Mouse (Mus musculus) embryonic facial prominence, embryonic 15.5 days (tissue): ENCODE results near the gene Emp1. TPM values are rescaled to one million over a fixed set of nuclear protein-coding genes. Genes with fewer than 3 reads are reported as not detected.

Experiments
- ATAC-seq: fragments of 200-750 bp; cut with Nextera tagmentation; 2 replicates; pipeline ENCODE4 v1.8.0; 2017; ENCODE audit warnings: low read depth, moderate TSS enrichment; ENCODE audit not compliant: insufficient number of reproducible peaks, low FRiP score, low TSS enrichment
- H3K27ac ChIP-seq: fragments of 300-500 bp; sonication (generic); replicated peaks from 2 replicates; pipeline ENCODE4 v1.5.1; 2015; ENCODE audit warnings: mild to moderate bottlenecking, inconsistent platforms
- H3K27me3 ChIP-seq: fragments of 300-500 bp; sonication (generic); 2 replicates; pipeline ENCODE4 v1.6.1; 2015; ENCODE audit warnings: inconsistent platforms
- H3K36me3 ChIP-seq: fragments of 300-500 bp; sonication (generic); 2 replicates; pipeline ENCODE4 v1.6.1; 2015; ENCODE audit warnings: mild to moderate bottlenecking, inconsistent platforms
- H3K4me1 ChIP-seq: fragments of 300-500 bp; sonication (generic); 2 replicates; pipeline ENCODE4 v1.6.1; 2015; ENCODE audit warnings: inconsistent platforms
- H3K4me2 ChIP-seq: fragments of 300-500 bp; sonication (generic); replicated peaks from 2 replicates; pipeline ENCODE4 v1.6.1; 2015; ENCODE audit warnings: mild to moderate bottlenecking, inconsistent platforms
- H3K4me3 ChIP-seq: fragments of 300-500 bp; sonication (generic); replicated peaks from 2 replicates; pipeline ENCODE4 v1.5.1; 2015; ENCODE audit warnings: mild to moderate bottlenecking, inconsistent platforms
- H3K9ac ChIP-seq: fragments of 300-500 bp; sonication (generic); 2 replicates; pipeline ENCODE4 v1.6.1; 2015; ENCODE audit warnings: inconsistent platforms
- H3K9me3 ChIP-seq: fragments of 300-500 bp; sonication (generic); replicated peaks from 2 replicates; pipeline ENCODE4 v1.6.1; 2016; ENCODE audit warnings: inconsistent platforms
- WGBS: fragments of 180-500 bp; shearing (Covaris S2); methylation state at CpG from one replicate; pipeline ENCODE4 v1.1.7; 2015; 5-methylcytosine and 5-hydroxymethylcytosine counted together
- polyA plus RNA-seq: library from polyadenylated mRNA; unstranded; fragments of >200 nt; fragmentation: Nextera tagmentation; extraction: Ambion mirVana; gene quantifications from 2 replicates; pipeline ENCODE4 v1.2.1, GENCODE M21; 2015

Emp1 gene
- polyA plus RNA-seq, 1 experiment from 2014 or later = 177 TPM

DNA sequence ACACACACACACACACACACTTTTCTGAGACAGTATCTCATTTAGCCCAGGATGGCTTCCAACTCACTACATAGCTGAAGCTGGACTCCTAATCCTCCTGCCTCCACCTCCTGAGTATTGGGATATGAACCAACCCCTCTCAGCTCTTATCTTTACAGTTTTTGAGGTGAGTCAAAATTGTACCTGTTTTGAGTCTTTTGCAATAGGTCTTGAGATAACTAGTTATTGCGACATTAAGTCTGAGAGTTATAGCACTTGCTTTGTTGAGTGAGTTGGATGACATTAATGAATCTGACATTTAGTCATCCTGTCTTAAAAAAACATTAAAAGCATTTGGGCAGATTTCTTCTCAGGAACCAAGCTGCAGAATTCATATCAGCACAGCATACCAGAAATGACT is 25.3 kb downstream of the Emp1 start:
- no peaks in the 10 kb centered on the region for H3K27me3 ChIP-seq
- 90% methylated on average over 1 of the region's 1 CpGs for WGBS
- no peaks in the 10 kb centered on the region for H3K9me3 ChIP-seq
- H3K4me3 ChIP-seq = no peak overlapping the region
- peaks cover 8% of the 10 kb centered on the region; the same call in 1 of the 2 replicates for H3K36me3 ChIP-seq
- no peak for ATAC-seq
- H3K9ac ChIP-seq = no peak overlapping the region
- no peak overlapping the region for H3K4me2 ChIP-seq
- H3K27ac ChIP-seq = no peak overlapping the region
- H3K4me1 ChIP-seq = peaks cover under 1% of the 10 kb centered on the region; the same call in 1 of the 2 replicates

- Histone ChIP-seq H3K9ac (no peak overlapping the region), H3K9me3 (no peaks in the 10 kb centered on the region), H3K27ac (no peak overlapping the region), H3K27me3 (no peaks in the 10 kb centered on the region), H3K36me3 (peaks cover 3% of the 10 kb centered on the region; the same call in 1 of the 2 replicates), H3K4me3 (no peak overlapping the region), H3K4me2 (no peak overlapping the region), H3K4me1 (peaks cover 5% of the 10 kb centered on the region)
- 59% methylated on average over 8 of the region's 8 CpGs for WGBS
- no peak for ATAC-seq
Measured at GRCm38 (mm10) chr6:135388711-135389110, 26.4 kb downstream of the Emp1 start.

DNA sequence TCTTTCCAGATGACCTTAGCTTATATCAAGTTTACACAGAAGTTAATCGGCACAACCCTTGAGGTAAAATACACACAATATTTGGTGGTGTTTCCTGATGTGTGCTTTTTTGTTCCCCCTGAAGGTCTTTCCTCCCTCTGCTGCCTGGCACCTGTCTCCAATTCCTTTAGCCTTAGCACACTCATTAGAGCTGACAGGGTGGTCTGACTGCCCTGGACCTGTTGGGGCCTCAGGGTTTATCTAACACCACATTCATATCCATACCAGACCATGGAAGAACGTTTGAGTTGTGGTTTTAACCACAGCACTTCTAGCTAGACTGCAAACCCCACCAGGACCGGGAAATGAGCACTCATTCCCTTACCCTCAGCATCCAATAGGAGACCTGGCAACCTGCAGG is 28.1 kb downstream of the Emp1 start:
- peaks cover 5% of the 10 kb centered on the region for H3K4me1 ChIP-seq
- H3K4me2 ChIP-seq = no peak overlapping the region
- H3K36me3 ChIP-seq = no peaks in the 10 kb centered on the region
- no peaks in the 10 kb centered on the region for H3K27me3 ChIP-seq
- no peak overlapping the region for H3K4me3 ChIP-seq
- no peak for ATAC-seq
- no peak overlapping the region for H3K9ac ChIP-seq
- no peaks in the 10 kb centered on the region for H3K9me3 ChIP-seq
- WGBS = 38% methylated on average over 3 of the region's 3 CpGs
- H3K27ac ChIP-seq = no peak overlapping the region

DNA sequence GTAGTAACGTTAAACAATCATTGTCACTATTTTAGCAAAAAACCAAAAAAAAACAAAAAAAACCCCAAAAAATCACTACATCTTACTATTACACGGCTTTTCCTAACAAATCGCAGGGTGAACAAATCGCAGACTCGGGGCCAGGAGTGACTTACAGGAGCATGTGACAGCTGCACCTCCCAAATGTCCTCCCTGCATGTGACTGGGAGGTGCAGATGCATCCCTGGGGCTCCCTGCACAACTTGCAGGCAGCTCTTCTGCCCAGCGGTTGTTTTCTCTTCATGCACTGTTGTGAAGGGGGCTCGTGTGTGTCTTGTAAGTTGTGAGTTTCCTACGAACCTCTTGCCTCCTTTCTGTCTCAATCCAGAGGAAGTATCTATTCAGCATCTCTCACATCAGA is 33.0 kb downstream of the Emp1 start:
- H3K36me3 ChIP-seq = no peaks in the 10 kb centered on the region
- H3K9ac ChIP-seq = no peak overlapping the region
- no peaks in the 10 kb centered on the region for H3K27me3 ChIP-seq
- H3K4me1 ChIP-seq = peaks cover 14% of the 10 kb centered on the region; the same call in 1 of the 2 replicates
- H3K27ac ChIP-seq = no peak overlapping the region
- no peak overlapping the region for H3K4me2 ChIP-seq
- H3K4me3 ChIP-seq = no peak overlapping the region
- WGBS = 68% methylated on average over 8 of the region's 8 CpGs
- H3K9me3 ChIP-seq = no peaks in the 10 kb centered on the region
- no peak for ATAC-seq

DNA sequence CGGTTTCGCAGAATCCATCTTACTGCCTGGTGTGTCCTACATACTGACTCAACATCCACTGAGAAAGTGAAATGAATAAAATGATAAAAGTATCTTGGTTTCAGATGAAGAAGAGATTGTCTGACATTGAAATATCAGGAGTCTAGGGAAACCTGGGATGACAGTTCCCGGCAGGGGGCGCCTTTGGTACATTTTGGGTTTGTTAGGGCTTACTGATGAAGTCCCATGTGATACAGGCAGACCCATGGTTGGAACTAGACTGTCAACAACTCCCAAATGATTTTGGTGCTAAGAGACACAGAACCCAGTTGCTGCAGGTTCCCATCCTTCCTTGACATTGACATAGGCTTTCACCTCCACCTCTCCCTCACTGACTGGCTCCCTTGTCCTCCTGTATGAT is 34.7 kb downstream of the Emp1 start:
- no peaks in the 10 kb centered on the region for H3K9me3 ChIP-seq
- no peaks in the 10 kb centered on the region for H3K27me3 ChIP-seq
- H3K36me3 ChIP-seq = no peaks in the 10 kb centered on the region
- no peak overlapping the region for H3K9ac ChIP-seq
- H3K4me2 ChIP-seq = no peak overlapping the region
- no peak overlapping the region for H3K4me3 ChIP-seq
- peaks cover 14% of the 10 kb centered on the region; the same call in 1 of the 2 replicates for H3K4me1 ChIP-seq
- 79% methylated on average over 4 of the region's 4 CpGs for WGBS
- ATAC-seq = no peak
- H3K27ac ChIP-seq = no peak overlapping the region

GRCm38 (mm10) chr6:135397788-135398187 is 35.4 kb downstream of the Emp1 start:
- Histone ChIP-seq H3K9me3 (no peaks in the 10 kb centered on the region), H3K4me3 (no peak overlapping the region), H3K4me2 (no peak overlapping the region), H3K4me1 (peaks cover 13% of the 10 kb centered on the region; the same call in 1 of the 2 replicates), H3K27ac (no peak overlapping the region), H3K27me3 (no peaks in the 10 kb centered on the region), H3K9ac (no peak overlapping the region), H3K36me3 (no peaks in the 10 kb centered on the region)
- 75% methylated on average over 8 of the region's 8 CpGs for WGBS
- no peak for ATAC-seq

DNA sequence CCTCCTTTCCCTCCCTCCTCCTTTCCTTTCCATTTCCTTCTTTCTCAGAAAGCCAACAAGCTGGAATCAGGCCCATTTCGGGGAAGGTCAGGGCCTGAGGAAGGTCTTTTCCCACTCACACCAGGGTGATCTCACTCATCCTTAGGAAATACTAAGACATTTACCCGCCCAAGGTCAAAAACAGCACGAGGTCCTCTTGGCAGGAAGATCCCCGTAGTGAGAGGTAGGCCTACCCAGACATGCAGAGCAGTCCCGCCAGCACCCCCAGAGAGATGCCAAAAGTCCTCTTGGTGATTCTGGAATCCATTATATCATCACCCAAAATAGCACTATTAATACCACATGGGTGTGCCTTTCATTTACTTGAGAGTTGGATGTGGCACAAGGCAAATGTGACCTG is 36.5 kb downstream of the Emp1 start:
- H3K4me3 ChIP-seq = no peak overlapping the region
- H3K9me3 ChIP-seq = no peaks in the 10 kb centered on the region
- WGBS = 41% methylated on average over 5 of the region's 5 CpGs
- H3K36me3 ChIP-seq = no peaks in the 10 kb centered on the region
- H3K9ac ChIP-seq = no peak overlapping the region
- H3K27me3 ChIP-seq = no peaks in the 10 kb centered on the region
- H3K4me1 ChIP-seq = peaks cover 9% of the 10 kb centered on the region; the same call in 1 of the 2 replicates
- ATAC-seq = no peak
- 0 out of 2 replicates have a peak overlapping the region, but pooled peaks have one; percentile 34 for H3K27ac ChIP-seq
- H3K4me2 ChIP-seq = no peak overlapping the region

GRCm38 (mm10) chr6:135400306-135400705 is 38.0 kb downstream of the Emp1 start:
- no peaks in the 10 kb centered on the region for H3K36me3 ChIP-seq
- no peak overlapping the region for H3K27ac ChIP-seq
- 33% methylated on average over 3 of the region's 3 CpGs for WGBS
- no peak overlapping the region for H3K4me3 ChIP-seq
- no peak overlapping the region for H3K9ac ChIP-seq
- H3K4me2 ChIP-seq = no peak overlapping the region
- no peaks in the 10 kb centered on the region for H3K9me3 ChIP-seq
- H3K4me1 ChIP-seq = peaks cover 9% of the 10 kb centered on the region; the same call in 1 of the 2 replicates
- no peak for ATAC-seq
- no peaks in the 10 kb centered on the region for H3K27me3 ChIP-seq

GRCm38 (mm10) chr6:135405093-135405492 is 42.7 kb downstream of the Emp1 start:
- H3K4me1 ChIP-seq = no peaks in the 10 kb centered on the region
- H3K36me3 ChIP-seq = no peaks in the 10 kb centered on the region
- no peak overlapping the region for H3K4me2 ChIP-seq
- no peak overlapping the region for H3K9ac ChIP-seq
- ATAC-seq = no peak
- no peaks in the 10 kb centered on the region for H3K27me3 ChIP-seq
- WGBS = 83% methylated on average over 11 of the region's 11 CpGs
- no peak overlapping the region for H3K4me3 ChIP-seq
- no peaks in the 10 kb centered on the region for H3K9me3 ChIP-seq
- no peak overlapping the region for H3K27ac ChIP-seq

GRCm38 (mm10) chr6:135407323-135407722 is 45.0 kb downstream of the Emp1 start:
- Histone ChIP-seq H3K9ac (no peak overlapping the region), H3K36me3 (no peaks in the 10 kb centered on the region), H3K4me3 (no peak overlapping the region), H3K4me1 (no peaks in the 10 kb centered on the region), H3K27ac (no peak overlapping the region), H3K9me3 (no peaks in the 10 kb centered on the region), H3K27me3 (no peaks in the 10 kb centered on the region), H3K4me2 (no peak overlapping the region)
- no peak for ATAC-seq
- WGBS = 49% methylated on average over 4 of the region's 4 CpGs

- no peak for ATAC-seq
- 82% methylated on average over 10 of the region's 10 CpGs for WGBS
- no peaks in the 10 kb centered on the region for H3K36me3 ChIP-seq
- H3K4me1 ChIP-seq = no peaks in the 10 kb centered on the region
- H3K4me2 ChIP-seq = no peak overlapping the region
- no peaks in the 10 kb centered on the region for H3K27me3 ChIP-seq
- H3K9ac ChIP-seq = no peak overlapping the region
- H3K9me3 ChIP-seq = no peaks in the 10 kb centered on the region
- H3K27ac ChIP-seq = no peak overlapping the region
- H3K4me3 ChIP-seq = no peak overlapping the region
Measured at GRCm38 (mm10) chr6:135411712-135412319, 49.5 kb downstream of the Emp1 start.

DNA sequence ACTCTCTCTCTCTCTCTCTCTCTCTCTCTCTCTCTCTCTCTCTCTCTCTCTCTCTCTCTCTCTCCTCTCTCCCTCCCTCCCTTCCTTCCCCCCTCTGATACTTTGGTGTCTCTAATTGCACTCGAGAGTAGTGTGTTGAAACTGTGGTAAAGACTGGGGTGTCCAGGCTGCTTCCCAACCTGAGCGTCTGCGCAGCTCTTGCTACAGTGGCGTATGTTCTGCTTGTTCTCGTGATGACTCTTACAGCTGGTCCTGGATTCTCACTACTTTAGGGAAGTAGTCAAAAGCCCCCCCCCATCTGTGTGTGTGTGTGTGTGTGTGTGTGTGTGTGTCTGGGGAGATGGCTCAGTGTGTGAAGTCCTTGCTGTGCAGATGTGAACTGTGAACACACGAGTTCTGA is 50.3 kb downstream of the Emp1 start:
- no peak overlapping the region for H3K4me3 ChIP-seq
- no peak for ATAC-seq
- 73% methylated on average over 6 of the region's 6 CpGs for WGBS

More for the DNA sequence above, 50.3 kb downstream of the Emp1 start:
- Histone ChIP-seq H3K27ac (no peak overlapping the region), H3K27me3 (no peaks in the 10 kb centered on the region), H3K4me1 (no peaks in the 10 kb centered on the region), H3K4me2 (no peak overlapping the region), H3K9me3 (no peaks in the 10 kb centered on the region), H3K36me3 (no peaks in the 10 kb centered on the region), H3K9ac (no peak overlapping the region)
